Mouse (Mus musculus): Measurements from ENCODE around the gene Tpsb2. TPM values are rescaled to one million over a fixed set of nuclear protein-coding genes. Genes with fewer than 3 reads are reported as not detected.
A peak's percentile ranks its signal among the peaks of the same experiment; 100 is the strongest.

The Tpsb2 gene
- polyA plus RNA-seq, 1 experiment from 2014 or later: not detected

DNA sequence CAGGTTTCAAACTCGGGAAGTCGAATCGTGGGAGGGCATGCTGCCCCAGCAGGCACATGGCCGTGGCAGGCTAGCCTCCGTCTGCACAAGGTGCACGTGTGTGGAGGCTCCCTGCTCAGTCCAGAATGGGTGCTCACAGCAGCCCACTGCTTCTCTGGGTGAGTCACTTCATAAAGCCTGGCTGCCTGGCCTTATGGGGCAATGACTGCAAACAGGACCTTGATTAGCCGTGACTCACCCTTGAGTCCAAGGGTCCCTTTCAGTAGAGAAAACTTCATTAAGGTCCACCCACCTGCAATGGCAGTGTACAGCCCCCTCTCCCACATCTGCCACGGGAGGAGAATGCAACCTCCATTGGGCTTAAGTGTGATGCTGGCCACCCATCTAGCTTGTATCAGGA is 6.4 kb downstream of the Tpsb2 start:
- no peaks in the 10 kb centered on the region for H3K4me1 ChIP-seq
- peaks cover 24% of the 10 kb centered on the region for H3K36me3 ChIP-seq
- WGBS: 80% methylated on average over 8 of the region's 8 CpGs
- no peaks in the 10 kb centered on the region for H3K9me3 ChIP-seq
- ATAC-seq (ENCODE audit: insufficient number of reproducible peaks, insufficient read depth, low FRiP score, low TSS enrichment): no peak
- no peak overlapping the region for H3K27ac ChIP-seq
- H3K4me3 ChIP-seq: no peak overlapping the region
- no peaks in the 10 kb centered on the region for H3K27me3 ChIP-seq
- no peak overlapping the region for H3K9ac ChIP-seq
- no peak overlapping the region for H3K4me2 ChIP-seq (replicated peaks)

DNA sequence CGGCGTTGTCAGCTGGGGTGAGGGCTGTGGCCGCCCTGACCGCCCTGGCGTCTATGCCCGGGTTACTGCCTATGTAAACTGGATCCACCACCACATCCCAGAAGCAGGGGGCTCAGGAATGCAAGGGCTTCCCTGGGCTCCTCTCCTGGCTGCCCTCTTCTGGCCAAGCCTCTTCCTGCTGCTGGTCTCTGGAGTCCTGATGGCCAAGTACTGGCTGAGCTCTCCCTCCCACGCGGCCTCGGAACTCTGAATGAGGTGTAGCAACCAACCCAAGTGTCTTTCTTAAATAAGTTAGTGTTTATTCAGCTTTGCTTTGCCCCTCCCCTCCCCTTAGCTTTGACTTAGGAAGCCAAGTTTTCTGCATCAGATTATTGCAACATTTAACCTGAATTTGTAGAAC is 7.9 kb downstream of the Tpsb2 start:
- ATAC-seq (ENCODE audit: insufficient number of reproducible peaks, insufficient read depth, low FRiP score, low TSS enrichment): no peak

GRCm38 (mm10) chr17:25394526-25394925 is 28.4 kb downstream of the Tpsb2 start:
- peaks cover 38% of the 10 kb centered on the region for H3K36me3 ChIP-seq
- H3K9ac ChIP-seq: no peak overlapping the region
- ATAC-seq (ENCODE audit: insufficient number of reproducible peaks, insufficient read depth, low FRiP score, low TSS enrichment): no peak
- WGBS: 86% methylated on average over 4 of the region's 4 CpGs
- peaks cover 8% of the 10 kb centered on the region; the same call in 1 of the 2 replicates for H3K4me1 ChIP-seq
- H3K4me3 ChIP-seq: no peak overlapping the region
- H3K9me3 ChIP-seq: no peaks in the 10 kb centered on the region
- no peak overlapping the region for H3K27ac ChIP-seq
- H3K4me2 ChIP-seq (replicated peaks): no peak overlapping the region
- H3K27me3 ChIP-seq: no peaks in the 10 kb centered on the region

More for the DNA sequence above, 7.9 kb downstream of the Tpsb2 start:
- Histone ChIP-seq H3K9me3 (no peaks in the 10 kb centered on the region), H3K4me2 (replicated peaks) (no peak overlapping the region), H3K9ac (no peak overlapping the region), H3K27me3 (no peaks in the 10 kb centered on the region), H3K36me3 (peaks cover 34% of the 10 kb centered on the region), H3K4me3 (no peak overlapping the region), H3K4me1 (no peaks in the 10 kb centered on the region), H3K27ac (no peak overlapping the region)
- WGBS: 47% methylated on average over 9 of the region's 9 CpGs

- no peaks in the 10 kb centered on the region for H3K27me3 ChIP-seq
- 31% methylated on average over 14 of the region's 14 CpGs for WGBS
- ATAC-seq (ENCODE audit: insufficient number of reproducible peaks, insufficient read depth, low FRiP score, low TSS enrichment): no peak
Measured at GRCm38 (mm10) chr17:25397804-25398519, 31.9 kb downstream of the Tpsb2 start.

GRCm38 (mm10) chr17:25398520-25398838 is 32.4 kb downstream of the Tpsb2 start:
- 37% methylated on average over 13 of the region's 13 CpGs for WGBS
- ATAC-seq (ENCODE audit: insufficient number of reproducible peaks, insufficient read depth, low FRiP score, low TSS enrichment): no peak
- Histone ChIP-seq H3K27ac (no peak overlapping the region), H3K27me3 (no peaks in the 10 kb centered on the region), H3K4me1 (peaks cover 8% of the 10 kb centered on the region; the same call in 1 of the 2 replicates), H3K9ac (no peak overlapping the region), H3K9me3 (no peaks in the 10 kb centered on the region), H3K36me3 (peaks cover 14% of the 10 kb centered on the region; the same call in 1 of the 2 replicates), H3K4me3 (no peak overlapping the region), H3K4me2 (replicated peaks) (no peak overlapping the region)

More at GRCm38 (mm10) chr17:25397804-25398519, 31.9 kb downstream of the Tpsb2 start:
- no peaks in the 10 kb centered on the region for H3K9me3 ChIP-seq
- no peak overlapping the region for H3K9ac ChIP-seq
- no peak overlapping the region for H3K27ac ChIP-seq
- peaks cover 8% of the 10 kb centered on the region; the same call in 1 of the 2 replicates for H3K4me1 ChIP-seq
- H3K36me3 ChIP-seq: peaks cover 17% of the 10 kb centered on the region; the same call in 1 of the 2 replicates
- no peak overlapping the region for H3K4me2 ChIP-seq (replicated peaks)
- no peak overlapping the region for H3K4me3 ChIP-seq

DNA sequence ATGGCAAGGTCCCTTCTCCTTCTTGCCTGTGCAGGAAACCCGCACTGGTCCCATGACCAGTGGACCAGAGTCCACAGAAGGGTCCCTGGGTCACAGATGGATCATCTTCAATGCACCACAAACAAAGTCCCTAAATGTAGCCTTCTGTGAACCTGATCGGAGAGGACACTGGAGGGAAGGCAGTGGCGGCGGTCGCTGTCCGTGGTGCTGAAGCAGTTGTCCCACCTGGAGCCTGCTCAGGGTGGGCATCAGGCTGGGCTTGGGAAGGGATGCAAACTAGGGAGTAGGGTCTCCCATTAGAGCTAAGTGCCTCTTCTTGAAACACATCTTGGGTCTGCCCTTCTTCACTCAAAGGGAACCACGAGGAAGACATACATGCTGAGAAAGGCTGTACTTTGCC is 34.3 kb downstream of the Tpsb2 start:
- H3K9me3 ChIP-seq: no peaks in the 10 kb centered on the region
- H3K4me1 ChIP-seq: peaks cover 23% of the 10 kb centered on the region
- no peak overlapping the region for H3K9ac ChIP-seq
- H3K27ac ChIP-seq: no peak overlapping the region
- WGBS: 6% methylated on average over 7 of the region's 7 CpGs
- no peak for ATAC-seq (ENCODE audit: insufficient number of reproducible peaks, insufficient read depth, low FRiP score, low TSS enrichment)
- no peaks in the 10 kb centered on the region for H3K27me3 ChIP-seq
- H3K4me3 ChIP-seq: no peak overlapping the region
- no peaks in the 10 kb centered on the region for H3K36me3 ChIP-seq
- no peak overlapping the region for H3K4me2 ChIP-seq (replicated peaks)

- H3K4me3 ChIP-seq: no peak overlapping the region
- H3K9ac ChIP-seq: no peak overlapping the region
- no peaks in the 10 kb centered on the region for H3K9me3 ChIP-seq
- no peaks in the 10 kb centered on the region for H3K27me3 ChIP-seq
- 25% methylated on average over 4 of the region's 4 CpGs for WGBS
- H3K4me2 ChIP-seq (replicated peaks): no peak overlapping the region
- peaks cover 34% of the 10 kb centered on the region for H3K4me1 ChIP-seq
- H3K36me3 ChIP-seq: no peaks in the 10 kb centered on the region
- no peak for ATAC-seq (ENCODE audit: insufficient number of reproducible peaks, insufficient read depth, low FRiP score, low TSS enrichment)
- no peak overlapping the region for H3K27ac ChIP-seq
Measured at GRCm38 (mm10) chr17:25401491-25401890, 35.4 kb downstream of the Tpsb2 start.

- H3K4me1 ChIP-seq: peaks cover 41% of the 10 kb centered on the region
- H3K4me3 ChIP-seq: no peak overlapping the region
- H3K9ac ChIP-seq: no peak overlapping the region
- no peak overlapping the region for H3K4me2 ChIP-seq (replicated peaks)
- no peaks in the 10 kb centered on the region for H3K9me3 ChIP-seq
- ATAC-seq (ENCODE audit: insufficient number of reproducible peaks, insufficient read depth, low FRiP score, low TSS enrichment): no peak
- no peaks in the 10 kb centered on the region for H3K27me3 ChIP-seq
- H3K27ac ChIP-seq: no peak overlapping the region
- H3K36me3 ChIP-seq: no peaks in the 10 kb centered on the region
- 82% methylated on average over 13 of the region's 13 CpGs for WGBS
Measured at GRCm38 (mm10) chr17:25402224-25402623, 36.1 kb downstream of the Tpsb2 start.

GRCm38 (mm10) chr17:25404190-25404589 is 38.1 kb downstream of the Tpsb2 start:
- Histone ChIP-seq H3K9me3 (no peaks in the 10 kb centered on the region), H3K36me3 (no peaks in the 10 kb centered on the region), H3K4me3 (no peak overlapping the region), H3K4me2 (replicated peaks) (no peak overlapping the region), H3K27ac (no peak overlapping the region), H3K4me1 (peaks cover 40% of the 10 kb centered on the region), H3K9ac (no peak overlapping the region), H3K27me3 (no peaks in the 10 kb centered on the region)
- 32% methylated on average over 3 of the region's 3 CpGs for WGBS
- ATAC-seq (ENCODE audit: insufficient number of reproducible peaks, insufficient read depth, low FRiP score, low TSS enrichment): no peak

- 0 out of 2 replicates have a peak, but pooled peaks have one; percentile 18 for ATAC-seq (ENCODE audit: insufficient number of reproducible peaks, insufficient read depth, low FRiP score, low TSS enrichment)
- H3K36me3 ChIP-seq: no peaks in the 10 kb centered on the region
- H3K27me3 ChIP-seq: no peaks in the 10 kb centered on the region
- no peak overlapping the region for H3K4me2 ChIP-seq (replicated peaks)
- peaks cover 51% of the 10 kb centered on the region for H3K4me1 ChIP-seq
- 13% methylated on average over 10 of the region's 10 CpGs for WGBS
- H3K9me3 ChIP-seq: no peaks in the 10 kb centered on the region
- H3K4me3 ChIP-seq: no peak overlapping the region
- no peak overlapping the region for H3K9ac ChIP-seq
- 0 out of 2 replicates have a peak overlapping the region, but pooled peaks have one; percentile 50 for H3K27ac ChIP-seq
Measured at GRCm38 (mm10) chr17:25405224-25405895, 39.3 kb downstream of the Tpsb2 start.

DNA sequence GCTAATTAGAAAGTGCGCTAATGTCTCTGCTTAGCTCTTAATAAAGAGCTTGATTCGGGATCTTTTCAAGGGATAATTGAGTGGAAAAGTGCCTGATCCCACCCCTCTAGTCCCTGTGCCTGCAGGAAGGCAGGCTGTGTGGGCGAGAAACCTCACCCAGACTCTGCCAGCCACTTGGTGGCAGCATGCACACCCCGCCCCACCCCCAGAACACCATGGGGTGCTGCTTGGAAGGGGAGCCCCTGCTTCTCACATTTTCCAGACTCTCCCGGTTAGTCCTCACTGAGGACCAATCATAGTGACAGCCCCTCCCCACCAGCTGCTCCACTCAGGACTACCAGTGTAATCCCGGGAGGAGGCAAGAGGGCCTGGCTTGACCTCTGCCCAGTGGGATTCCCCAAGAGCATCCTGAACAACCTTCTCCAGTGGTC is 39.9 kb downstream of the Tpsb2 start:
- no peaks in the 10 kb centered on the region for H3K36me3 ChIP-seq
- H3K9me3 ChIP-seq: no peaks in the 10 kb centered on the region
- WGBS: 13% methylated on average over 6 of the region's 6 CpGs
- 0 out of 2 replicates have a peak overlapping the region, but pooled peaks have one; percentile 50 for H3K27ac ChIP-seq
- peaks cover 58% of the 10 kb centered on the region for H3K4me1 ChIP-seq
- H3K9ac ChIP-seq: no peak overlapping the region
- no peak for ATAC-seq (ENCODE audit: insufficient number of reproducible peaks, insufficient read depth, low FRiP score, low TSS enrichment)
- no peak overlapping the region for H3K4me3 ChIP-seq
- no peak overlapping the region for H3K4me2 ChIP-seq (replicated peaks)
- no peaks in the 10 kb centered on the region for H3K27me3 ChIP-seq

- H3K27me3 ChIP-seq: no peaks in the 10 kb centered on the region
- H3K4me3 ChIP-seq: no peak overlapping the region
- ATAC-seq (ENCODE audit: insufficient number of reproducible peaks, insufficient read depth, low FRiP score, low TSS enrichment): no peak
- H3K9ac ChIP-seq: no peak overlapping the region
- H3K27ac ChIP-seq: no peak overlapping the region
- no peak overlapping the region for H3K4me2 ChIP-seq (replicated peaks)
- no peaks in the 10 kb centered on the region for H3K36me3 ChIP-seq
- 84% methylated on average over 4 of the region's 4 CpGs for WGBS
- no peaks in the 10 kb centered on the region for H3K9me3 ChIP-seq
- peaks cover 64% of the 10 kb centered on the region for H3K4me1 ChIP-seq
Measured at GRCm38 (mm10) chr17:25407352-25407751, 41.2 kb downstream of the Tpsb2 start.

Data from embryonic facial prominence, embryonic 12.5 days (tissue).